Mouse (Mus musculus) neural tube, embryonic 15.5 days (tissue): ENCODE results near the gene Cdc34. TPM values are rescaled to one million over a fixed set of nuclear protein-coding genes. Genes with fewer than 3 reads are reported as not detected.

Experiments used
- ATAC-seq: fragments of 200-750 bp; cut with Nextera tagmentation; 2 replicates; pipeline ENCODE4 v1.8.0; 2017; ENCODE audit warnings: mild to moderate bottlenecking, moderate TSS enrichment, moderate library complexity; ENCODE audit not compliant: low FRiP score
- H3K27ac ChIP-seq: fragments of 300-500 bp; sonication (generic); replicated peaks from 2 replicates; pipeline ENCODE4 v1.5.1; 2015; ENCODE audit warnings: mild to moderate bottlenecking, inconsistent platforms
- H3K27me3 ChIP-seq: fragments of 300-500 bp; sonication (generic); replicated peaks from 2 replicates; pipeline ENCODE4 v1.6.1; 2015; ENCODE audit warnings: inconsistent platforms
- H3K36me3 ChIP-seq: fragments of 300-500 bp; sonication (generic); 2 replicates; pipeline ENCODE4 v1.6.1; 2015; ENCODE audit warnings: inconsistent platforms
- H3K4me1 ChIP-seq: fragments of 300-500 bp; sonication (generic); 2 replicates; pipeline ENCODE4 v1.6.1; 2015; ENCODE audit warnings: inconsistent platforms
- H3K4me2 ChIP-seq: fragments of 300-500 bp; sonication (generic); 2 replicates; pipeline ENCODE4 v1.6.1; 2015; ENCODE audit warnings: inconsistent platforms, mild to moderate bottlenecking, moderate library complexity
- H3K4me3 ChIP-seq: fragments of 300-500 bp; sonication (generic); replicated peaks from 2 replicates; pipeline ENCODE4 v1.5.1; 2015; ENCODE audit warnings: mild to moderate bottlenecking, inconsistent platforms
- H3K9ac ChIP-seq: fragments of 300-500 bp; sonication (generic); replicated peaks from 2 replicates; pipeline ENCODE4 v1.6.1; 2015; ENCODE audit warnings: mild to moderate bottlenecking, inconsistent platforms
- H3K9me3 ChIP-seq: fragments of 300-500 bp; sonication (generic); replicated peaks from 2 replicates; pipeline ENCODE4 v1.6.1; 2016; ENCODE audit warnings: inconsistent platforms
- WGBS: fragments of 180-500 bp; shearing (Covaris S2); methylation state at CpG from one replicate; pipeline ENCODE4 v1.1.7; 2015; ENCODE audit warnings: mixed read lengths; 5-methylcytosine and 5-hydroxymethylcytosine counted together
- polyA plus RNA-seq: library from polyadenylated mRNA; unstranded; fragments of >200 nt; fragmentation: Nextera tagmentation; extraction: Ambion mirVana; gene quantifications from 2 replicates; pipeline ENCODE4 v1.2.1, GENCODE M21; 2015

Gene Cdc34
- polyA plus RNA-seq, 1 experiment from 2014 or later = 83.0 TPM

- H3K27me3 ChIP-seq = peaks cover 24% of the 10 kb centered on the region
- H3K36me3 ChIP-seq = peaks cover 37% of the 10 kb centered on the region
- no peak overlapping the region for H3K9ac ChIP-seq
- no peak overlapping the region for H3K4me3 ChIP-seq
- WGBS = 5% methylated on average over 5 of the region's 6 CpGs
- H3K27ac ChIP-seq = no peak overlapping the region
- ATAC-seq = no peak
- no peaks in the 10 kb centered on the region for H3K9me3 ChIP-seq
- no peak overlapping the region for H3K4me2 ChIP-seq
- peaks cover 40% of the 10 kb centered on the region for H3K4me1 ChIP-seq
Observed at GRCm38 (mm10) chr10:79712499-79713126, 30.6 kb downstream of the Cdc34 start.

GRCm38 (mm10) chr10:79713163-79713562 lies 31.2 kb downstream of the Cdc34 start:
- no peaks in the 10 kb centered on the region for H3K9me3 ChIP-seq
- no peak overlapping the region for H3K4me2 ChIP-seq
- no peak overlapping the region for H3K9ac ChIP-seq
- H3K4me3 ChIP-seq = no peak overlapping the region
- H3K27me3 ChIP-seq = peaks cover 30% of the 10 kb centered on the region
- 21% methylated on average over 1 of the region's 1 CpGs for WGBS
- no peak overlapping the region for H3K27ac ChIP-seq
- ATAC-seq = no peak
- H3K36me3 ChIP-seq = peaks cover 37% of the 10 kb centered on the region
- H3K4me1 ChIP-seq = peaks cover 40% of the 10 kb centered on the region

GRCm38 (mm10) chr10:79714996-79715395 lies 33.0 kb downstream of the Cdc34 start:
- Histone ChIP-seq H3K4me3 (no peak overlapping the region), H3K4me2 (no peak overlapping the region), H3K9me3 (no peaks in the 10 kb centered on the region), H3K4me1 (peaks cover 32% of the 10 kb centered on the region), H3K9ac (no peak overlapping the region), H3K36me3 (peaks cover 24% of the 10 kb centered on the region), H3K27ac (no peak overlapping the region), H3K27me3 (peaks cover 44% of the 10 kb centered on the region)
- no peak for ATAC-seq
- WGBS = 54% methylated on average over 4 of the region's 4 CpGs

DNA sequence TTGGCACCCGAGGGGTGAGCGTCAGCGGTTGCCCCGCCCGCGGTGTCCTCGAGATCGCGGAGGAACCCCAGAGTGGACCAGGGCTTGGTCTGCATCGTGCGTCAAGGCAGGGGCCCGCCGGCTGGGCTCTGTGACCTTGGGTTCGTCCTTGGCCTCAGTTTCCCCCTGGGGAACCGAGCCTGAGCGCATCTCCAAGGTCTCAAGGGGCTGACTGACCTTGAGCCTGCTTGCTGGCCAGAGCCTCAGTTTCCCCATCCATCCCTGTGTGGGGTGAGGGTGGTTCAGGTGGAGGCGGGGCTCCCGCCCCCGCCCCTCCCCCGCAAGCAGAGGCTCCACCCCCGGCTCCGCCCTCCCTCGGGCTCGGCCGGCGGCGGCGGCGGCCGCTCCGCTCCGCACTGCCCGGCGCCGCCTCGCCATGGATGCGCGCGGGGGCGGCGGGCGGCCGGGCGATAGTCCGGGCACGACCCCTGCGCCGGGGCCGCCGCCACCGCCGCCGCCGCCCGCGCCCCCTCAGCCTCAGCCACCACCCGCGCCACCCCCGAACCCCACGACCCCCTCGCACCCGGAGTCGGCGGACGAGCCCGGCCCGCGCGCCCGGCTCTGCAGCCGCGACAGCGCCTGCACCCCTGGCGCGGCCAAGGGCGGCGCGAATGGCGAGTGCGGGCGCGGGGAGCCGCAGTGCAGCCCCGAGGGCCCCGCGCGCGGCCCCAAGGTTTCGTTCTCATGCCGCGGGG lies 34.4 kb downstream of the Cdc34 start, which contains the start of gene Hcn2:
Hcn2 (plus strand) TSS at position 381 of the 734 bp plus-strand sequence.
- Histone ChIP-seq H3K9ac (peak within 1 kb of the TSS; percentile 75), H3K4me3 (peak within 1 kb of the TSS; percentile 78), H3K27me3 (peaks cover 51% of the 10 kb centered on the region), H3K4me1 (peaks cover 31% of the 10 kb centered on the region), H3K27ac (peak within 1 kb of the TSS; percentile 78), H3K36me3 (peaks cover 11% of the 10 kb centered on the region), H3K4me2 (peak within 1 kb of the TSS; percentile 87), H3K9me3 (no peaks in the 10 kb centered on the region)
- peak; percentile 68 for ATAC-seq
- 1% methylated on average over 60 of the region's 91 CpGs for WGBS

- Histone ChIP-seq H3K9me3 (no peaks in the 10 kb centered on the region), H3K36me3 (peaks cover 5% of the 10 kb centered on the region), H3K27me3 (peaks cover 51% of the 10 kb centered on the region), H3K27ac (peak overlapping the region; percentile 78), H3K4me2 (peak overlapping the region; percentile 87), H3K4me1 (peaks cover 31% of the 10 kb centered on the region), H3K9ac (peak overlapping the region; percentile 75), H3K4me3 (peak overlapping the region; percentile 78)
- under 1% methylated on average over 44 of the region's 44 CpGs for WGBS
- peak; percentile 34; the same call in 1 of the 2 replicates for ATAC-seq
Observed at GRCm38 (mm10) chr10:79716988-79717355, 35.0 kb downstream of the Cdc34 start.

DNA sequence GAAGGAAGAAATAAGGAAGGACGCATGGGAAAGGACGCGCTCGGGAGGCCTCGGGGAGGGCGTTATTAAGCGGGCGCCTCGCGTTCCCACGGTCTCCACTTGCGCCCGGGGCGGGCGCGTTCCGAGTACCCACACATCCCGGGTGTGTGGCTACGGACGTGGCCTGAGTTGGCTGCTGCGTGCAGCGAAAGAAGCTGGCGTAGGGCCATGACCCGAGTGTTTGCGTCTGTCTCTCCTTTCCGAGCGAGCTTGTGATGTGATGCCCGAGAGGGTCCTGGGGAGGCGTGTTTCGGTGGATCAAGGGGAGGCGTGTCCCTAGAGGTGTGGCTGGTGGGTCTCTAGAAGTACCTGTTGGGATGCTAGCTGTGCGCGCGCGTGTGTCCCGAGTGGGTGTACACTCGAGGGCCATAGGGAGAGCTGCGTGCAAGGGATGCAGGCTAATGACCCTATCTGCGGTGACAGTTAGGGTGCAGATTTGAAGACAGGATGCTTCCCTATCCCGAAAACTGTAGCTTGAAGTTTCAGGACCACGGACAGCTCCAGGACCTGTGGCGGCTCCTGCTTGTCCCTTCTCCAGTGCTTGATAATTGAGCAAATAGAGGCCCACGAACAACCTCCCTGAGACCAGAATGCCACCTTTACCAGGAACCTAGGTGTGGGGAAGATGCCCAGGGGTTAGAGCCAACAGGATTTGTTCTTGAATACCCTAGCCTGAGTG lies 35.8 kb downstream of the Cdc34 start:
- WGBS = 2% methylated on average over 43 of the region's 43 CpGs

DNA sequence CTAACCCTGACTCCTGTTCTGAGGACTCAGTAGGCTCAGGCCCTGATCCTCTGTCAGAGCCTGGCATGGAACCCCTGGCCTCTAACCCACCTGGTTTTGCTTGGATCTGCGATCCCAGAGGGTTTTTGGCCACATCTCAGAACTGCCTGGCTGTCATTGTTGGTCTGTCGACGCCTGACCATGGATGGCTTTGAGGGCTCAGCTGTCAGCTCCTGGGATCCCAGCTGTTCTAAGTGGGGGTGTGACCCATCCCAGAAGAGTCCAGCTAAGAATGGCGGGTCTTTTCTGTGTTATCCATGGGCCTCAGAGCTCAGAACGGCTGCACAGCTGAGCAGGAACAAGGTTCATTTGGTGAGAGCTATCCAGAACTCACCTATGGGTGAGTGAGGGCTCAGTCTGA lies 39.1 kb downstream of the Cdc34 start:
- no peak for ATAC-seq
- WGBS = 68% methylated on average over 5 of the region's 5 CpGs
- peaks cover 2% of the 10 kb centered on the region for H3K36me3 ChIP-seq
- H3K27ac ChIP-seq = no peak overlapping the region
- H3K27me3 ChIP-seq = peaks cover 37% of the 10 kb centered on the region
- no peaks in the 10 kb centered on the region for H3K9me3 ChIP-seq
- H3K4me1 ChIP-seq = peaks cover 27% of the 10 kb centered on the region
- no peak overlapping the region for H3K4me2 ChIP-seq
- no peak overlapping the region for H3K4me3 ChIP-seq
- no peak overlapping the region for H3K9ac ChIP-seq

More for the DNA sequence above, 35.8 kb downstream of the Cdc34 start:
- H3K36me3 ChIP-seq = 0 out of 2 replicates have a peak, but pooled peaks cover 3% of the 10 kb centered on the region
- H3K27me3 ChIP-seq = peaks cover 51% of the 10 kb centered on the region
- 0 out of 2 replicates have a peak overlapping the region, but pooled peaks have one; percentile 78 for H3K27ac ChIP-seq
- peak overlapping the region; percentile 75 for H3K9ac ChIP-seq
- peak overlapping the region; percentile 78 for H3K4me3 ChIP-seq
- H3K4me2 ChIP-seq = peak overlapping the region; percentile 87
- H3K4me1 ChIP-seq = peaks cover 31% of the 10 kb centered on the region
- H3K9me3 ChIP-seq = no peaks in the 10 kb centered on the region
- 0 out of 2 replicates have a peak, but pooled peaks have one; percentile 6 for ATAC-seq

- H3K4me3 ChIP-seq = no peak overlapping the region
- H3K4me2 ChIP-seq = no peak overlapping the region
- H3K9ac ChIP-seq = no peak overlapping the region
- H3K27me3 ChIP-seq = peaks cover 22% of the 10 kb centered on the region
- WGBS = 58% methylated on average over 6 of the region's 6 CpGs
- ATAC-seq = no peak
- no peaks in the 10 kb centered on the region for H3K9me3 ChIP-seq
- no peak overlapping the region for H3K27ac ChIP-seq
- H3K36me3 ChIP-seq = peaks cover 10% of the 10 kb centered on the region
- H3K4me1 ChIP-seq = peaks cover 9% of the 10 kb centered on the region
Observed at GRCm38 (mm10) chr10:79723047-79723446, 41.1 kb downstream of the Cdc34 start.

GRCm38 (mm10) chr10:79723692-79724091 lies 41.7 kb downstream of the Cdc34 start:
- H3K4me1 ChIP-seq = peaks cover 3% of the 10 kb centered on the region; the same call in 1 of the 2 replicates

DNA sequence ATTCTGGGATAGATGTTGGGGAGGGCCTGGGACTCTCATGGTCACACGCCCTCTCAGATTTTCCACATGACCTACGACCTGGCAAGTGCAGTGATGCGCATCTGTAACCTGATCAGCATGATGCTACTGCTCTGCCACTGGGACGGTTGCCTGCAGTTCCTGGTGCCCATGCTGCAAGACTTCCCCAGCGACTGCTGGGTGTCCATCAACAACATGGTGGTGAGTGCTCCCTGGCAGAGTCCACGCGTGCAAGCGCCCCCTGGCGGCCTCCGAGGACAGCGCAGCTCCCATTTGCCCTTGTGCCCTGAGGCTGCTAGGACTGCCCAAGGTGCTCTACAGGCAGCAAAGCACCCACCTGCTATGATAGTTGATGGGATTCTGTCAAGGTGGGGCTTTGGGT lies 44.1 kb downstream of the Cdc34 start:
- Histone ChIP-seq H3K27me3 (no peaks in the 10 kb centered on the region; the same call in 1 of the 2 replicates), H3K36me3 (peaks cover 18% of the 10 kb centered on the region), H3K4me3 (no peak overlapping the region), H3K4me1 (no peaks in the 10 kb centered on the region), H3K9me3 (no peaks in the 10 kb centered on the region), H3K9ac (no peak overlapping the region), H3K27ac (no peak overlapping the region), H3K4me2 (no peak overlapping the region)
- 46% methylated on average over 11 of the region's 11 CpGs for WGBS
- ATAC-seq = no peak

More at GRCm38 (mm10) chr10:79723692-79724091, 41.7 kb downstream of the Cdc34 start:
- Histone ChIP-seq H3K27ac (no peak overlapping the region), H3K4me3 (no peak overlapping the region), H3K4me2 (no peak overlapping the region), H3K27me3 (peaks cover 16% of the 10 kb centered on the region), H3K9ac (no peak overlapping the region), H3K9me3 (no peaks in the 10 kb centered on the region), H3K36me3 (peaks cover 10% of the 10 kb centered on the region)
- 87% methylated on average over 7 of the region's 7 CpGs for WGBS
- no peak for ATAC-seq
